In genomic region chr2:153481861-153482120, GRCm38 (mm10) we compare ENCODE assay signal across 25 mouse cellular contexts. TPM values are rescaled to one million over a fixed set of nuclear protein-coding genes. Genes with fewer than 3 reads are reported as not detected.
DNase-seq lines count a peak whose midpoint lies in the region; ATAC-seq and TF ChIP-seq lines count a peak whose summit lies in the region.
"Had no signal": no experiment of that assay in that cellular context is flagged by ENCODE, and none has a peak within 500 bp of the region (broad histone marks: within the 10 kb centered on the region; RNA-seq: fewer than 3 reads in every experiment).

No protein-coding gene starts in this region.

- H3K27me3 ChIP-seq in hindbrain, embryonic 15.5 days = no peaks in the 10 kb centered on the region
- no peaks in the 10 kb centered on the region for H3K27me3 ChIP-seq in hindbrain, embryonic 16.5 days (replicated peaks; ENCODE audit: control insufficient read depth, insufficient read depth, low read length)
- H3K27me3 ChIP-seq: embryonic facial prominence, embryonic 12.5 days; neural tube, embryonic 15.5 days had no signal

- WGBS in hindbrain, embryonic 15.5 days = 74% methylated on average over 2 of the region's 2 CpGs
- WGBS in hindbrain, embryonic 16.5 days = 81% methylated on average over 2 of the region's 2 CpGs

- no peaks in the 10 kb centered on the region for H3K9me3 ChIP-seq in hindbrain, embryonic 15.5 days
- H3K9me3 ChIP-seq in hindbrain, embryonic 16.5 days (ENCODE audit: control insufficient read depth, low read length) = no peaks in the 10 kb centered on the region
- H3K9me3 ChIP-seq: embryonic facial prominence, embryonic 12.5 days; midbrain, embryonic 12.5 days; neural tube, embryonic 15.5 days had no signal

- no peak overlapping the region for H3K9ac ChIP-seq in hindbrain, embryonic 15.5 days
- H3K9ac ChIP-seq in hindbrain, embryonic 16.5 days (ENCODE audit: low read depth, low read length) = no peak overlapping the region
- H3K9ac ChIP-seq: embryonic facial prominence, embryonic 12.5 days; midbrain, embryonic 12.5 days; neural tube, embryonic 15.5 days had no signal

- H3K4me3 ChIP-seq in hindbrain, embryonic 15.5 days = no peak overlapping the region
- no peak overlapping the region for H3K4me3 ChIP-seq in hindbrain, embryonic 16.5 days (ENCODE audit: low read length)
- no peak overlapping the region for H3K4me3 ChIP-seq in layer of hippocampus, adult 2 months
- no peak overlapping the region for H3K4me3 ChIP-seq in cortical plate, adult 2 months (ENCODE audit: insufficient read depth, low read length)
- H3K4me3 ChIP-seq: embryonic facial prominence, embryonic 12.5 days; heart, adult 2 months; midbrain, embryonic 12.5 days; neural tube, embryonic 15.5 days had no signal

- no peak overlapping the region for H3K4me2 ChIP-seq in hindbrain, embryonic 15.5 days
- H3K4me2 ChIP-seq in hindbrain, embryonic 16.5 days (ENCODE audit: low read length) = no peak overlapping the region
- H3K4me2 ChIP-seq: embryonic facial prominence, embryonic 12.5 days; midbrain, embryonic 12.5 days; neural tube, embryonic 15.5 days had no signal

- H3K4me1 ChIP-seq in hindbrain, embryonic 15.5 days (replicated peaks) = peaks cover 43% of the 10 kb centered on the region
- H3K4me1 ChIP-seq in hindbrain, embryonic 16.5 days (ENCODE audit: control insufficient read depth, insufficient read depth, low read depth, low read length) = peaks cover 31% of the 10 kb centered on the region
- H3K4me1 ChIP-seq in cortical plate, adult 2 months (ENCODE audit: control insufficient read depth, insufficient read depth, low read length) = peaks cover 16% of the 10 kb centered on the region

- no peak for TF ChIP-seq CTCF in layer of hippocampus, adult 2 months (conservative IDR thresholded peaks at IDR 0.05)
- no peak for TF ChIP-seq CTCF in cortical plate, adult 2 months (IDR thresholded peaks at IDR 0.05; ENCODE audit: extremely low read depth, insufficient read depth, low read length)

- H3K36me3 ChIP-seq in hindbrain, embryonic 15.5 days = no peaks in the 10 kb centered on the region
- H3K36me3 ChIP-seq in hindbrain, embryonic 16.5 days (ENCODE audit: control insufficient read depth, insufficient read depth, low read length) = no peaks in the 10 kb centered on the region
- H3K36me3 ChIP-seq: embryonic facial prominence, embryonic 12.5 days; midbrain, embryonic 12.5 days had no signal

- no peak for ATAC-seq in hindbrain, embryonic 15.5 days (ENCODE audit: low FRiP score, low read depth)
- ATAC-seq in hindbrain, embryonic 16.5 days = no peak

- TF ChIP-seq POLR2A in cortical plate, adult 2 months (IDR thresholded peaks at IDR 0.05; ENCODE audit: extremely low read depth, insufficient read depth, low read length) = no peak

- DNase-seq in cerebellum, postnatal 10 days = peak; percentile 59 to 67
- DNase-seq in cerebellum, adult 8-10 months = no peak
- no peak for DNase-seq in layer of hippocampus, adult 2 months (ENCODE audit: low spot score in 2 of 2)
- no peak for DNase-seq in layer of hippocampus, adult 18-20 months (ENCODE audit: low spot score in 2 of 2)
- DNase-seq in adrenal gland, adult (ENCODE audit: inconsistent age in 2 of 2, low spot score in 1 of 2) = no peak
- DNase-seq: gastrocnemius, postnatal 14 days; heart, adult 2 months; layer of hippocampus, postnatal 36 days; lung, adult 2 months; lung, postnatal 4 days; right cerebral cortex, postnatal 25 days had no signal

- peak overlapping the region; percentile 16; the same call in 1 of the 2 replicates for H3K27ac ChIP-seq in hindbrain, embryonic 15.5 days (replicated peaks)
- H3K27ac ChIP-seq in hindbrain, embryonic 16.5 days (ENCODE audit: low read depth, low read length) = no peak overlapping the region
- H3K27ac ChIP-seq in layer of hippocampus, adult 2 months = peak overlapping the region; percentile 36; the same call in 1 of the 2 replicates
- 0 out of 2 replicates have a peak overlapping the region, but pooled peaks have one; percentile 42 for H3K27ac ChIP-seq in cortical plate, adult 2 months (ENCODE audit: insufficient read depth, low read length)
- H3K27ac ChIP-seq: embryonic facial prominence, embryonic 12.5 days; heart, adult 2 months; midbrain, embryonic 12.5 days; neural tube, embryonic 15.5 days had no signal

RNA-seq across cellular contexts. Expression of gene 4930404H24Rik, which starts 10.8 kb away (rescaled TPM):
- polyA plus RNA-seq in hindbrain, embryonic 15.5 days (2015; fragmentation: Nextera tagmentation; extraction: Ambion mirVana) = not detected in 2 replicates
- not detected in 2 replicates for polyA plus RNA-seq in hindbrain, embryonic 16.5 days (2015; fragmentation: Nextera tagmentation; extraction: Ambion mirVana)
- not detected for total RNA-seq in layer of hippocampus, adult 2 months (2021)
- total RNA-seq in layer of hippocampus, adult 18-20 months (2021) = not detected
- polyA plus RNA-seq in cortical plate, adult 2 months (2012; rRNA removed) = not detected in 2 replicates
- total RNA-seq: adrenal gland, adult 18-20 months; common myeloid progenitor, adult 5-6 weeks; gastrocnemius, postnatal 14 days; heart, adult 2 months; layer of hippocampus, postnatal 36 days; left cerebral cortex, postnatal 4 days; MEL had no signal
- polyA plus RNA-seq: embryonic facial prominence, embryonic 12.5 days; heart, adult 2 months; heart, embryonic 16.5 days; large intestine, adult 2 months; lung, adult 2 months; midbrain, embryonic 12.5 days; neural tube, embryonic 15.5 days; stomach, embryonic 16.5 days; thymus, postnatal 0 days had no signal

RNA-seq across cellular contexts. Expression of gene Nol4l, which starts 48.0 kb away (rescaled TPM):
- 42.6 and 45.4 TPM in 2 replicates for polyA plus RNA-seq in hindbrain, embryonic 15.5 days (2015; fragmentation: Nextera tagmentation; extraction: Ambion mirVana)
- 33.7 and 40.7 TPM in 2 replicates for polyA plus RNA-seq in hindbrain, embryonic 16.5 days (2015; fragmentation: Nextera tagmentation; extraction: Ambion mirVana)
- 10 to 100 TPM; 47.6 to 52.1 TPM for total RNA-seq in layer of hippocampus, adult 2 months (2021)
- total RNA-seq in layer of hippocampus, adult 18-20 months (2021) = 10 to 100 TPM; 46.5 to 48.1 TPM
- 33.6 and 33.9 TPM in 2 replicates for polyA plus RNA-seq in cortical plate, adult 2 months (2012; rRNA removed)

Comparison
In these comparisons a context has a peak if more than half of its experiments do, and no peak if none do; other contexts are left out.
1. DNase-seq: peak in cerebellum, postnatal 10 days (2 of 2); none in cerebellum, adult 8-10 months (single experiment), layer of hippocampus, adult 2 months (0 of 2), layer of hippocampus, adult 18-20 months (0 of 2) and adrenal gland, adult (0 of 2).